Mouse (Mus musculus) liver, adult 2 months (tissue): ENCODE measurements around the gene Prdm2.

Experiments used
- CTCF ChIP-seq: fragments of 200-500 bp; IDR thresholded peaks from 2 replicates; pipeline ENCODE4 v1.5.1; 2011; ENCODE audit warnings: low read depth, low read length, control low read depth
- POLR2A ChIP-seq: fragments of 200-500 bp; IDR thresholded peaks from 2 replicates; pipeline ENCODE4 v1.6.1; 2011; ENCODE audit warnings: low read length, control low read depth; ENCODE audit not compliant: insufficient read depth; ENCODE audit errors: extremely low read depth

GRCm38 (mm10) chr4:143143615-143144014, 69.2 kb downstream of the Prdm2 start:
- TF ChIP-seq CTCF, result no peak
- TF ChIP-seq POLR2A, result no peak
